Comparison of ENCODE assay signal across 21 mouse cellular contexts in the genomic region with DNA sequence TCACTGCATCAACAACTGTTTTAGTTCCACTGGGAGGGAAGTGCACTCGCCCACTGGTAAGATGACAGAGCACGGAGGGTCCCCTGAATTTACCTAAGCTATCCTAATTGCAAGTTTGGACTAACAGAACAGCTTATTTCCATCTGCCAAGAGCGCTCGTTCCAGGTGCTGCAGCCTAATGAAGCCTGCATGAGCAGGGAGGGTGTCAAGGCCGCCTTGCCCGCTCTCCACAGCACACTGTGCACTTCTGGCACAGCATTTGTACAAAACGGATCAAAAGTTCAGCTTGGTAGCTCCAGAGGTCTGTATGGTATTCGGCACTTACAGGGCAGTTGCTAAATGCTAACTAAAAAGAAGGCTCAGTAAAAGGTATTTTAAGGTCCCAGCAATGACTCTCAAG. TPM values are rescaled to one million over a fixed set of nuclear protein-coding genes. Genes with fewer than 3 reads are reported as not detected.
DNase-seq lines count a peak whose midpoint lies in the region; ATAC-seq and TF ChIP-seq lines count a peak whose summit lies in the region.
"Had no signal": no experiment of that assay in that cellular context is flagged by ENCODE, and none has a peak within 500 bp of the region (broad histone marks: within the 10 kb centered on the region; RNA-seq: fewer than 3 reads in every experiment).

No protein-coding gene starts in this region.

- no peak for TF ChIP-seq CTCF in kidney, adult 2 months (conservative IDR thresholded peaks at IDR 0.05; ENCODE audit: insufficient read depth, insufficient read length, low read depth, low read length)

- H3K27me3 ChIP-seq in forebrain, embryonic 14.5 days (replicated peaks; ENCODE audit: control insufficient read depth, insufficient read depth, low read length) = no peaks in the 10 kb centered on the region
- H3K27me3 ChIP-seq in forebrain, embryonic 11.5 days (ENCODE audit: control insufficient read depth, insufficient read depth, low read length) = no peaks in the 10 kb centered on the region
- H3K27me3 ChIP-seq in kidney, adult 2 months (replicated peaks; ENCODE audit: control insufficient read depth, insufficient read depth, low read length) = no peaks in the 10 kb centered on the region
- H3K27me3 ChIP-seq in kidney, embryonic 16.5 days (ENCODE audit: insufficient read depth, low read length) = no peaks in the 10 kb centered on the region
- H3K27me3 ChIP-seq in limb, embryonic 13.5 days = no peaks in the 10 kb centered on the region
- no peaks in the 10 kb centered on the region for H3K27me3 ChIP-seq in limb, embryonic 10.5 days (ENCODE audit: low read depth, poor library complexity, severe bottlenecking)
- H3K27me3 ChIP-seq: CH12.LX, Patski had no signal

- H3K4me1 ChIP-seq in forebrain, embryonic 14.5 days (ENCODE audit: control insufficient read depth, insufficient read depth, low read length) = no peaks in the 10 kb centered on the region
- no peaks in the 10 kb centered on the region for H3K4me1 ChIP-seq in forebrain, embryonic 11.5 days (replicated peaks; ENCODE audit: control insufficient read depth, insufficient read depth, low read length)
- peaks cover 3% of the 10 kb centered on the region; the same call in 1 of the 2 replicates for H3K4me1 ChIP-seq in kidney, adult 2 months (ENCODE audit: control insufficient read depth, insufficient read depth, low read length)
- H3K4me1 ChIP-seq in kidney, embryonic 16.5 days (ENCODE audit: insufficient read depth, low read length) = 0 out of 2 replicates have a peak, but pooled peaks cover 6% of the 10 kb centered on the region
- peaks cover 16% of the 10 kb centered on the region; the same call in 1 of the 2 replicates for H3K4me1 ChIP-seq in limb, embryonic 13.5 days
- H3K4me1 ChIP-seq in limb, embryonic 10.5 days = peaks cover 13% of the 10 kb centered on the region; the same call in 1 of the 2 replicates
- H3K4me1 ChIP-seq: embryonic facial prominence, embryonic 10.5 days had no signal

- H3K36me3 ChIP-seq in forebrain, embryonic 14.5 days (ENCODE audit: control insufficient read depth, insufficient read depth, low read length) = no peaks in the 10 kb centered on the region
- H3K36me3 ChIP-seq in forebrain, embryonic 11.5 days (ENCODE audit: control insufficient read depth, insufficient read depth, low read length) = no peaks in the 10 kb centered on the region
- H3K36me3 ChIP-seq in kidney, adult 2 months (ENCODE audit: control insufficient read depth, insufficient read depth, low read length) = no peaks in the 10 kb centered on the region
- no peaks in the 10 kb centered on the region for H3K36me3 ChIP-seq in kidney, embryonic 16.5 days (ENCODE audit: insufficient read depth, low read length)
- no peaks in the 10 kb centered on the region for H3K36me3 ChIP-seq in limb, embryonic 13.5 days
- H3K36me3 ChIP-seq in limb, embryonic 10.5 days = no peaks in the 10 kb centered on the region
- H3K36me3 ChIP-seq: embryonic facial prominence, embryonic 10.5 days; hindbrain, embryonic 13.5 days had no signal

- no peak overlapping the region for H3K4me2 ChIP-seq in forebrain, embryonic 14.5 days (ENCODE audit: low read length)
- no peak overlapping the region for H3K4me2 ChIP-seq in forebrain, embryonic 11.5 days (ENCODE audit: low read depth, low read length, severe bottlenecking)
- no peak overlapping the region for H3K4me2 ChIP-seq in kidney, embryonic 16.5 days (replicated peaks; ENCODE audit: low read depth, low read length)
- H3K4me2 ChIP-seq in limb, embryonic 13.5 days (replicated peaks) = no peak overlapping the region
- H3K4me2 ChIP-seq: hindbrain, embryonic 13.5 days had no signal

- no peak overlapping the region for H3K27ac ChIP-seq in forebrain, embryonic 14.5 days (ENCODE audit: low read depth, low read length)
- no peak overlapping the region for H3K27ac ChIP-seq in forebrain, embryonic 11.5 days (ENCODE audit: low read depth, low read length)
- no peak overlapping the region for H3K27ac ChIP-seq in kidney, adult 2 months (ENCODE audit: insufficient read depth, low read depth, low read length)
- no peak overlapping the region for H3K27ac ChIP-seq in kidney, embryonic 16.5 days (ENCODE audit: low read length)
- H3K27ac ChIP-seq in limb, embryonic 13.5 days = peak overlapping the region; percentile 33; the same call in 1 of the 2 replicates
- no peak overlapping the region for H3K27ac ChIP-seq in limb, embryonic 10.5 days
- H3K27ac ChIP-seq: embryonic facial prominence, embryonic 10.5 days; gastrocnemius, adult 2 months; hindbrain, embryonic 13.5 days; hindbrain, postnatal 0 days had no signal

- TF ChIP-seq POLR2A in kidney, adult 2 months (IDR thresholded peaks at IDR 0.05; ENCODE audit: low read depth, low read length) = no peak

- 59% methylated on average over 8 of the region's 8 CpGs for whole genome bisulfite sequencing in forebrain, embryonic 14.5 days
- 74% methylated on average over 8 of the region's 8 CpGs for WGBS in forebrain, embryonic 11.5 days
- WGBS in kidney, adult 2 months = 38% methylated on average over 8 of the region's 8 CpGs
- WGBS in kidney, embryonic 16.5 days = 61% methylated on average over 8 of the region's 8 CpGs
- WGBS in limb, embryonic 13.5 days = 59% methylated on average over 8 of the region's 8 CpGs
- WGBS in limb, embryonic 10.5 days = 79% methylated on average over 8 of the region's 8 CpGs

- no peak overlapping the region for H3K9ac ChIP-seq in forebrain, embryonic 14.5 days (ENCODE audit: low read length)
- H3K9ac ChIP-seq in forebrain, embryonic 11.5 days (ENCODE audit: low read length) = no peak overlapping the region
- no peak overlapping the region for H3K9ac ChIP-seq in kidney, embryonic 16.5 days (replicated peaks; ENCODE audit: low read length)
- H3K9ac ChIP-seq in limb, embryonic 13.5 days = no peak overlapping the region
- H3K9ac ChIP-seq: forebrain, postnatal 0 days; hindbrain, embryonic 13.5 days had no signal

- ATAC-seq in forebrain, embryonic 14.5 days = peak; percentile 23; the same call in 1 of the 2 replicates
- no peak for ATAC-seq in forebrain, embryonic 11.5 days (replicated peaks; ENCODE audit: low FRiP score)
- no peak for ATAC-seq in kidney, embryonic 16.5 days (ENCODE audit: low FRiP score, low TSS enrichment)
- ATAC-seq in limb, embryonic 13.5 days (ENCODE audit: low FRiP score, low read depth) = no peak
- ATAC-seq: activated CD4-positive, CD25-positive, alpha-beta regulatory T cell, adult 4 months; forebrain, postnatal 0 days; hindbrain, postnatal 0 days; Patski had no signal

- no peaks in the 10 kb centered on the region for H3K9me3 ChIP-seq in forebrain, embryonic 14.5 days (replicated peaks; ENCODE audit: control insufficient read depth, low read length)
- no peaks in the 10 kb centered on the region for H3K9me3 ChIP-seq in forebrain, embryonic 11.5 days (ENCODE audit: control insufficient read depth, low read length)
- H3K9me3 ChIP-seq in kidney, embryonic 16.5 days (ENCODE audit: low read length) = no peaks in the 10 kb centered on the region
- H3K9me3 ChIP-seq in limb, embryonic 13.5 days = no peaks in the 10 kb centered on the region
- no peaks in the 10 kb centered on the region for H3K9me3 ChIP-seq in limb, embryonic 10.5 days (replicated peaks)
- H3K9me3 ChIP-seq: embryonic facial prominence, embryonic 10.5 days; hindbrain, embryonic 13.5 days had no signal

- no peak overlapping the region for H3K4me3 ChIP-seq in forebrain, embryonic 14.5 days (ENCODE audit: low read depth, low read length)
- H3K4me3 ChIP-seq in forebrain, embryonic 11.5 days (ENCODE audit: low read depth, low read length) = no peak overlapping the region
- no peak overlapping the region for H3K4me3 ChIP-seq in kidney, adult 2 months (ENCODE audit: insufficient read depth, low read depth, low read length)
- no peak overlapping the region for H3K4me3 ChIP-seq in kidney, embryonic 16.5 days (ENCODE audit: low read length)
- H3K4me3 ChIP-seq in limb, embryonic 13.5 days = no peak overlapping the region
- no peak overlapping the region for H3K4me3 ChIP-seq in limb, embryonic 10.5 days
- H3K4me3 ChIP-seq: embryonic facial prominence, embryonic 10.5 days; gastrocnemius, adult 2 months; hindbrain, embryonic 13.5 days had no signal

- peak; percentile 23 for DNase-seq in forebrain, embryonic 14.5 days (ENCODE audit: low spot score)
- DNase-seq in forebrain, embryonic 11.5 days (ENCODE audit: low spot score) = no peak
- DNase-seq in kidney, adult 2 months = peak; percentile 56
- no peak for DNase-seq in limb, embryonic 10.5 days (ENCODE audit: low spot score)
- peak; percentile 32 to 63 for DNase-seq in kidney, postnatal 25 days
- DNase-seq in c-Kit-positive CD71-positive TER-119-positive erythroid progenitor cells, embryonic 14.5 days (ENCODE audit: low spot score) = no peak
- DNase-seq: cerebellum, adult 2 months; cerebellum, postnatal 10 days; forebrain, postnatal 0 days; gastrocnemius, adult 2 months; gastrocnemius, postnatal 25 days; heart, postnatal 10 days; heart, postnatal 4 days had no signal

RNA-seq across cellular contexts. Expression of a gene that starts 30.6 kb away (rescaled TPM):
- polyA plus RNA-seq in forebrain, embryonic 14.5 days (2014; fragmentation: Nextera tagmentation; extraction: Ambion mirVana) = 0.51 and 0.99 TPM in 2 replicates
- 0.64 and 0.67 TPM in 2 replicates for polyA plus RNA-seq in forebrain, embryonic 11.5 days (2014; fragmentation: Nextera tagmentation; extraction: Ambion mirVana)
- 8.5 and 10.3 TPM in 2 replicates for polyA plus RNA-seq in kidney, adult 2 months (2012; rRNA removed)
- polyA plus RNA-seq in kidney, embryonic 16.5 days (2015; fragmentation: Nextera tagmentation; extraction: Ambion mirVana) = 6.1 and 6.7 TPM in 2 replicates
- 3.0 and 3.1 TPM in 2 replicates for polyA plus RNA-seq in limb, embryonic 13.5 days (2015; fragmentation: Nextera tagmentation; extraction: Ambion mirVana)
- polyA plus RNA-seq in limb, embryonic 10.5 days (2016; fragmentation: Nextera tagmentation; extraction: Ambion mirVana) = 0.51 and 1.5 TPM in 2 replicates

Comparison
In these comparisons a context has a peak if more than half of its experiments do, and no peak if none do; other contexts are left out.
1. DNase-seq: peak in forebrain, embryonic 14.5 days (single experiment), kidney, adult 2 months (single experiment) and kidney, postnatal 25 days (2 of 2); none in forebrain, embryonic 11.5 days (single experiment), limb, embryonic 10.5 days (single experiment) and c-Kit-positive CD71-positive TER-119-positive erythroid progenitor cells, embryonic 14.5 days (single experiment).